Mouse (Mus musculus) lung, adult 2 months (tissue): ENCODE data around the gene Slc2a4. TPM values are rescaled to one million over a fixed set of nuclear protein-coding genes. Genes with fewer than 3 reads are reported as not detected.
A peak's percentile ranks its signal among the peaks of the same experiment; 100 is the strongest.
"Not testable (repeated sequence)": the region's sequence is repeated elsewhere in the genome, so short reads cannot be mapped to it uniquely, and the experiment has no call there.

Experiments
- DNase-seq: peaks from one replicate; pipeline ENCODE4 v3.0.0; 2022
- H3K4me1 ChIP-seq: fragments of 200-500 bp; 2 replicates; pipeline ENCODE4 v1.6.1; 2011; ENCODE audit warnings: low read length; ENCODE audit not compliant: control insufficient read depth, insufficient read depth
- H3K4me3 ChIP-seq: fragments of 200-500 bp; replicated peaks from 2 replicates; pipeline ENCODE3; 2011; ENCODE audit warnings: low read depth, mild to moderate bottlenecking, control low read depth, low read length; ENCODE audit errors: extremely low read depth
- CTCF ChIP-seq: fragments of 200-500 bp; IDR thresholded peaks from 2 replicates; pipeline ENCODE4 v1.5.1; 2011; ENCODE audit warnings: mild to moderate bottlenecking, low read length, control low read depth; ENCODE audit not compliant: insufficient read depth
- POLR2A ChIP-seq: fragments of 200-500 bp; IDR thresholded peaks from 2 replicates; pipeline ENCODE4 v1.6.1; 2011; ENCODE audit warnings: low read depth, mild to moderate bottlenecking, control low read depth, low read length, borderline replicate concordance; ENCODE audit errors: extremely low read depth
- WGBS: fragments of 180-500 bp; shearing (Covaris S2); methylation state at CpG from one replicate; pipeline ENCODE4 v1.1.7; 2018; 5-methylcytosine and 5-hydroxymethylcytosine counted together
- polyA plus RNA-seq: library from polyadenylated mRNA; depleted of rRNA; stranded (reverse); fragments of >200 nt; gene quantifications from 2 replicates; pipeline ENCODE4 v1.2.3, GENCODE M21; 2012

Gene Slc2a4
- polyA plus RNA-seq, 1 experiment: 40.4 TPM

DNA sequence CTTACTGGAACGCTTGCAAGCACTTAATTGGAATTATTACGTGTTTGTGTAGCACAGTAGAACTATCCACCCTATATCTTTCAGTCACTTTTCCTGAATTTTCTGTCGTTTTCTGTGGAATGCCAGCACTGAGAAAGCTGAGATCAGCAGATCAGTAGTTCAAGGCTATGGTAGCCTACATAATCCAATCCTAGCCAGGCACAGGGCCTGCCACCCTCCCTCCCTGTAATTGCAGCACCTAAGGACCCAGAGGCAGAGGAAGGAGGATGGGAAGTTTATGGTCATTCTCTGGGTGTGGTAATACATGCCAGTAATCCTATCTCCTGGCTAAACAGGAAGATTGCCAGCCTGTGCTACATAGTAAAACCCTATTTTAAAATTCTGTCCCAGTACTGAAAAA, 25.2 kb downstream of the Slc2a4 start:
- H3K4me3 ChIP-seq: no peak overlapping the region
- no peak for DNase-seq
- 60% methylated on average over 3 of the region's 3 CpGs for WGBS
- TF ChIP-seq POLR2A: no peak
- no peak for TF ChIP-seq CTCF
- peaks cover 4% of the 10 kb centered on the region for H3K4me1 ChIP-seq

- peaks cover 4% of the 10 kb centered on the region for H3K4me1 ChIP-seq
- no peak for DNase-seq
- H3K4me3 ChIP-seq: peak overlapping the region; percentile 98
- TF ChIP-seq POLR2A: no peak
- TF ChIP-seq CTCF: no peak
- WGBS: 3% methylated on average over 12 of the region's 12 CpGs
Observed at GRCm38 (mm10) chr11:69922012-69922756, 25.8 kb downstream of the Slc2a4 start.

GRCm38 (mm10) chr11:69921114-69922011, 26.6 kb downstream of the Slc2a4 start, which contains the start of gene Eif5a:
Gene Eif5a, minus strand, starts transcription at chr11:69921958.
- peak; percentile 100 for DNase-seq
- WGBS: under 1% methylated on average over 78 of the region's 78 CpGs
- Histone ChIP-seq H3K4me3 (peak within 1 kb of the TSS; percentile 98), H3K4me1 (peaks cover 4% of the 10 kb centered on the region)
- TF ChIP-seq POLR2A (peak; percentile 98), CTCF (peak; percentile 60)

DNA sequence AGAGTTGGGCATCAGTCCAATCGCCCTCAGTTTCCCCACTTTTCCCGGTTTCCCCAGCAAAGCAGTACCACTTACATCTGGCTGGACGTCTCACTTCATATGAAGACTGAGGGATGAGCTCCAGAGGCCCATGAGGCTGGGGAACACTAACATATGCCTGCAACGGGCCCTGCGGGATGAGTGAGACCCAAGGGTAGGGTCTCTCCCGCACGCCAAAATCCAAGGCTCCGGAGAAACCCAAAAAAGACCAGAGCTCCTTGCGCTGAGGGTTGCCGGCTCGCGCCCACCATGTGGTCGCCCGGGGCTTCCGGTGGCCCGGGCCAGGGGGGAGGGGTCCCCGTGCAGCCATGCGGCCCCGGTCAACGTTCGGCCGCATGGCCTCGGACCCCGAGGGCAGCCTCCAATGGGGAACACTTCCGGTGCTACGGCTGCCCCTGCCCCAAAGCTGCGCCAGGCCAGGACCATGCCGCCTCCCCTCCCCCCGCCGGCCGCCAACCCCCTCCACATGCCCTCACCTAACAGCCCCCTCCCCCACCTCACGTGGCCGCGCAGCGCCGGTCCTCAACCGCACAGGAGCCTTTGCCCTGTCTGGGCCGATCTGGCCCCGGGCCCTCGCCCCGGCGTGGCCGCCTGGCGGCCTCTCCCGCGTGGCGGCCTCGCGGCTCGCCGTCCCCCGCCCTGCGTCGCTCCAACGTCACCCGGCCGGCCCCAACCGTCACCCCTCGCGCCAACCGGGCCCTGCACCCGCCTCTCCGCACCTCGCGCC, 27.5 kb downstream of the Slc2a4 start:
- peak; percentile 52 for DNase-seq
- peaks cover 8% of the 10 kb centered on the region for H3K4me1 ChIP-seq
- TF ChIP-seq POLR2A (no peak), CTCF (no peak)
- under 1% methylated on average over 62 of the region's 65 CpGs for WGBS
- H3K4me3 ChIP-seq: peak overlapping the region; percentile 92

DNA sequence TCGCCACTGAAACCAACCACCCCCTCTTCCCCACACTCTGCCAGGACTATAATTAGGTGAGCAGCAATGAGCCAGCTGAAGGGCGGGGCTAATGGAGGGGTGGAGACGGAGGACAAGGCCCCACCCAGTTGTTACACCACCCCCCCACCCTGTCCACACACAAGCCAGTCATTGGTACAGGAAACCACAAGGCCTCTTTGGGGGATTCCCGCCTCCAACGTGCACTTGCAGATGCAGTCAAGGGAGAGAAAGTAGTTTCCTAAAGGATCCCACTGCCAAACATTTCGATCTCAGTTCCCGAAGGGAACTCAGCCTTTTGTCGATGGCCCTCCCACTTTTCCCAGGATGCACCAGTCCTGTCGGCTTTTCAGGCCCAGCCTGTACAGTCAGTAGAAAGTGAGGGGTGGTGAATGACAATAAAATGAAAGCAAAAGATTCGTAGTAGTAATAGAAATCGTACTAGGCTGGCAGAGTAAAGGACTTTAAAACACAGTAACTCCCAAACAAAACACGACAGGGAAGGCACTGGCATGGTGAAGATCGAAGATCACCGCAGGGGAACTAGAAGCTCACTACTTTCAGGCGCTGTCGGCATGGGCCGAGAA, 28.2 kb downstream of the Slc2a4 start:
- peak; percentile 82 for DNase-seq
- H3K4me3 ChIP-seq: peak overlapping the region; percentile 92
- peaks cover 13% of the 10 kb centered on the region for H3K4me1 ChIP-seq
- TF ChIP-seq CTCF (no peak), POLR2A (no peak)
- under 1% methylated on average over 17 of the region's 17 CpGs for WGBS

- DNase-seq: no peak
- WGBS: 64% methylated on average over 9 of the region's 9 CpGs
- Histone ChIP-seq H3K4me1 (peaks cover 18% of the 10 kb centered on the region), H3K4me3 (no peak overlapping the region)
- TF ChIP-seq POLR2A: no peak
Observed at GRCm38 (mm10) chr11:69919053-69919452, 28.9 kb downstream of the Slc2a4 start.

DNA sequence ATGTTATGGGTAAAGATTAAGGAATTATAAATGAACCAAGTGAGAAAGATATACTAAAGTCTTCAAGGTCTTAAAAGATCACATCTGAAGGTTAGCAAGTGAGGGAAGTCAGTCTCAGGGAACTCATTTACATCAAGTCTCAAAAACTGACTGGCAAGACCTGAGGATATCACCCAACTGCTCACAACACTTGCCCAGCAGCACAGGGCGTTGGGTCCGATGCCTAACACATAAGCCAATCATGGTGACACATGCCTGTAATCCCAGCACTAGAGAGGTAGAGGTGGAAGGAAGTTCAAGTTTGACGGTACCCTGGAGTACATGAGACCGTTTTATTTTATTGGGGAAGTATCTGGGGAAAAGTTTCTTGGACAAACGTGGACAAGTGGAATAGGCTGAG, 29.9 kb downstream of the Slc2a4 start:
- peaks cover 22% of the 10 kb centered on the region for H3K4me1 ChIP-seq
- DNase-seq: no peak
- TF ChIP-seq CTCF (no peak), POLR2A (no peak)
- WGBS: 74% methylated on average over 5 of the region's 5 CpGs
- no peak overlapping the region for H3K4me3 ChIP-seq

- no peak for DNase-seq
- Histone ChIP-seq H3K4me1 (peaks cover 22% of the 10 kb centered on the region), H3K4me3 (no peak overlapping the region)
- no peak for TF ChIP-seq POLR2A
- no peak for TF ChIP-seq CTCF
- WGBS: 80% methylated on average over 8 of the region's 8 CpGs
Observed at GRCm38 (mm10) chr11:69917379-69917948, 30.5 kb downstream of the Slc2a4 start.

DNA sequence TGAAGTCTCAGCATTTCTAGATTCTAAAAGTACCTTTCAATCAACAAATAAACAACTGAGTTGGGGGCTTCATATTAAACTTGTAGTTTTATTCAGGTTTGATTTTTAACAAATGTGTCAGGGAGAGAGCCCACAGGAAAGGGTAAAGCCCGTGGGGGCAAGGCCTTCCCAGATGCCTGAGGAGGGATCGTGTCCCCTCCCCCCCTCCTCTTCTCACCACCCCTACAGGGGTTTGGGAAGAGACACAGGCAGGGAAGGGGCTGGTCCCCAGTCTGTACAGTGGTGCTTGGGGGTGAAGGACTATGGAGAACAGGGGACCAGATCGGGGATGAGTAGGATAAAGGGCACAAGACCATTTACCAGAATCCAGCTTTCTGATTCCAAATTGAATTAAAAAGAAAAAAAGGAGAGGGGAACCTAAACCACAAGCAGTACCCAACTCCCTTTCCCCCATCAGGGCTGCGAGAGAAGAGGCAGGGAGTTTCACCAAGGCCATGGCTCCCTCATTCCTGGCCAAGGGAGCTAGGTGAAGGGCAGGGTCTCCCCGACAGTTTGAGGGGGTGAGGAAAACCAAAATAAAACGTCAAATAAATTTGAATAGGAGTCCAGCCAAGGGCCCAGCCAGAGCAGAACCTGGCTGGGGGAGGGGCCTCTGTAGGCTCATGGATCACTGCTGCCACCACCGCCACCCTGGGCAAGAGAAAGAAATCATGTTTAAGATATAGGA, 31.2 kb downstream of the Slc2a4 start:
- not testable (repeated sequence) for H3K4me3 ChIP-seq, DNase-seq
- WGBS: 52% methylated on average over 7 of the region's 7 CpGs
- H3K4me1 ChIP-seq: peaks cover 22% of the 10 kb centered on the region
